Mouse (Mus musculus) spleen, adult 2 months (tissue): ENCODE results near the gene Pik3r4.

ENCODE experiments used
- CTCF ChIP-seq: fragments of 200-500 bp; IDR thresholded peaks from 2 replicates; pipeline ENCODE4 v1.5.1; 2011; ENCODE audit warnings: mild to moderate bottlenecking, inconsistent platforms; ENCODE audit not compliant: insufficient read depth, insufficient read length, insufficient replicate concordance; ENCODE audit errors: extremely low read depth
- POLR2A ChIP-seq: fragments of 200-500 bp; IDR thresholded peaks from 2 replicates; pipeline ENCODE4 v1.6.1; 2011; ENCODE audit warnings: low read depth, low read length, inconsistent platforms

GRCm38 (mm10) chr9:105689485-105689884, 46.7 kb downstream of the Pik3r4 start:
- no peak for TF ChIP-seq CTCF
- TF ChIP-seq POLR2A, result no peak
